Mouse (Mus musculus): ENCODE data around the gene Acsl4. TPM values are rescaled to one million over a fixed set of nuclear protein-coding genes. Genes with fewer than 3 reads are reported as not detected.

Acsl4 gene
- total and polyA plus RNA-seq, 3 experiments: 10.0 to 26.8 (median 25.9) TPM

- Histone ChIP-seq H3K36me3 (replicated peaks in 1 of 2; ENCODE audit: control insufficient read depth in 1 of 2, insufficient read depth in 1 of 2, low read length in 1 of 2) (no peaks in the 10 kb centered on the region), H3K27ac (ENCODE audit: insufficient read depth, low read depth) (no peak overlapping the region), H3K79me2 (replicated peaks; ENCODE audit: control insufficient read depth, extremely low read depth, insufficient read depth, poor library complexity, severe bottlenecking) (no peaks in the 10 kb centered on the region), H3K4me1 (ENCODE audit: control insufficient read depth in 1 of 2, insufficient read depth in 2 of 2) (peaks cover 0 to 9% of the 10 kb centered on the region in 2 experiments; a peak in 2 of 4 replicates), H3K4me3 (replicated peaks in 1 of 3; ENCODE audit: low read depth in 2 of 3, low read length in 2 of 3, poor library complexity in 1 of 3) (no peak overlapping the region), H3K27me3 (replicated peaks) (no peaks in the 10 kb centered on the region), H3K4me2 (ENCODE audit: insufficient read depth, low read depth, poor library complexity, severe bottlenecking) (no peak overlapping the region), H3K9ac (ENCODE audit: insufficient read depth, low read depth) (no peak overlapping the region), H3K9me3 (replicated peaks; ENCODE audit: low read length) (no peaks in the 10 kb centered on the region)
- no peak for DNase-seq (ENCODE audit: extremely low read depth)
- TF ChIP-seq UBTF (IDR thresholded peaks at IDR 0.05; ENCODE audit: low read depth, low read length) (no peak), CHD2 (IDR thresholded peaks at IDR 0.05; ENCODE audit: low read length) (no peak), USF2 (conservative IDR thresholded peaks at IDR 0.05; ENCODE audit: low read depth, low read length) (no peak), EP300 (IDR thresholded peaks at IDR 0.05; ENCODE audit: low read length) (peak; percentile 30; the same call in 1 of the 2 replicates), SIN3A (IDR thresholded peaks at IDR 0.05; ENCODE audit: low read length) (no peak), ETS1 (conservative IDR thresholded peaks at IDR 0.05; ENCODE audit: low read depth, low read length) (no peak)
- in situ Hi-C loops (cut with MboI; ENCODE audit: low pct_ligation_motif_present, low pct_unique_long_range_greater_than_20kb, low sequenced_read_pairs): no loop called here
- dilution Hi-C loops (cut with MboI; ENCODE audit: extremely low pct_ligation_motif_present, extremely low pct_unique_long_range_greater_than_20kb, low sequenced_read_pairs): no loop called here
Measured at GRCm38 (mm10) chrX:142427111-142427510, 36.8 kb upstream of the Acsl4 start.

- dilution Hi-C loops (cut with MboI; ENCODE audit: extremely low pct_ligation_motif_present, extremely low pct_unique_long_range_greater_than_20kb, low sequenced_read_pairs): no loop called here
- Histone ChIP-seq H3K9me3 (replicated peaks; ENCODE audit: low read length) (no peaks in the 10 kb centered on the region), H3K4me3 (replicated peaks in 1 of 3; ENCODE audit: low read depth in 2 of 3, low read length in 2 of 3, poor library complexity in 1 of 3) (no peak overlapping the region), H3K27me3 (replicated peaks) (no peaks in the 10 kb centered on the region), H3K36me3 (replicated peaks in 1 of 2; ENCODE audit: control insufficient read depth in 1 of 2, insufficient read depth in 1 of 2, low read length in 1 of 2) (no peaks in the 10 kb centered on the region), H3K4me2 (ENCODE audit: insufficient read depth, low read depth, poor library complexity, severe bottlenecking) (no peak overlapping the region), H3K4me1 (ENCODE audit: control insufficient read depth in 1 of 2, insufficient read depth in 2 of 2) (peaks cover 0 to 9% of the 10 kb centered on the region in 2 experiments; a peak in 2 of 4 replicates), H3K9ac (ENCODE audit: insufficient read depth, low read depth) (no peak overlapping the region), H3K79me2 (replicated peaks; ENCODE audit: control insufficient read depth, extremely low read depth, insufficient read depth, poor library complexity, severe bottlenecking) (no peaks in the 10 kb centered on the region), H3K27ac (ENCODE audit: insufficient read depth, low read depth) (no peak overlapping the region)
- no peak for DNase-seq (ENCODE audit: extremely low read depth)
- TF ChIP-seq RAD21 (IDR thresholded peaks at IDR 0.05; ENCODE audit: low read depth, low read length): no peak
- TF ChIP-seq IRF4 (IDR thresholded peaks at IDR 0.05; ENCODE audit: low read depth, low read length): no peak
- no peak for TF ChIP-seq MAFK (IDR thresholded peaks at IDR 0.05; ENCODE audit: insufficient replicate concordance, low read length)
- TF ChIP-seq MAZ (IDR thresholded peaks at IDR 0.05; ENCODE audit: low read depth, low read length): no peak
- TF ChIP-seq SIN3A (IDR thresholded peaks at IDR 0.05; ENCODE audit: low read length): no peak
- no peak for TF ChIP-seq USF1 (IDR thresholded peaks at IDR 0.05; ENCODE audit: low read depth, low read length)
- TF ChIP-seq SMC3 (IDR thresholded peaks at IDR 0.05; ENCODE audit: low read depth, low read length): no peak
- no peak for TF ChIP-seq MAX (IDR thresholded peaks at IDR 0.05; ENCODE audit: low read length)
- in situ Hi-C loops (cut with MboI; ENCODE audit: low pct_ligation_motif_present, low pct_unique_long_range_greater_than_20kb, low sequenced_read_pairs): no loop called here
Measured at GRCm38 (mm10) chrX:142426628-142427027, 36.3 kb upstream of the Acsl4 start.

GRCm38 (mm10) chrX:142413884-142414283 lies 23.5 kb upstream of the Acsl4 start:
- no peak overlapping the region for H3K4me3 ChIP-seq (replicated peaks in 1 of 3; ENCODE audit: low read depth in 2 of 3, low read length in 2 of 3, poor library complexity in 1 of 3)
- no peaks in the 10 kb centered on the region for H3K36me3 ChIP-seq (replicated peaks in 1 of 2; ENCODE audit: control insufficient read depth in 1 of 2, insufficient read depth in 1 of 2, low read length in 1 of 2)
- no peaks in the 10 kb centered on the region for H3K9me3 ChIP-seq (replicated peaks; ENCODE audit: low read length)
- no peak overlapping the region for H3K27ac ChIP-seq (ENCODE audit: insufficient read depth, low read depth)
- no peaks in the 10 kb centered on the region for H3K4me1 ChIP-seq (ENCODE audit: control insufficient read depth in 1 of 2, insufficient read depth in 2 of 2)
- H3K9ac ChIP-seq (ENCODE audit: insufficient read depth, low read depth): no peak overlapping the region
- in situ Hi-C loops (cut with MboI; ENCODE audit: low pct_ligation_motif_present, low pct_unique_long_range_greater_than_20kb, low sequenced_read_pairs): no loop called here
- H3K27me3 ChIP-seq (replicated peaks): no peaks in the 10 kb centered on the region
- dilution Hi-C loops (cut with MboI; ENCODE audit: extremely low pct_ligation_motif_present, extremely low pct_unique_long_range_greater_than_20kb, low sequenced_read_pairs): no loop called here
- DNase-seq (ENCODE audit: extremely low read depth): no peak
- H3K4me2 ChIP-seq (ENCODE audit: insufficient read depth, low read depth, poor library complexity, severe bottlenecking): no peak overlapping the region
- H3K79me2 ChIP-seq (replicated peaks; ENCODE audit: control insufficient read depth, extremely low read depth, insufficient read depth, poor library complexity, severe bottlenecking): no peaks in the 10 kb centered on the region
- TF ChIP-seq TBP (conservative IDR thresholded peaks at IDR 0.05; ENCODE audit: low read depth, low read length) (no peak), USF1 (IDR thresholded peaks at IDR 0.05; ENCODE audit: low read depth, low read length) (no peak), JUN (IDR thresholded peaks at IDR 0.05; ENCODE audit: insufficient read depth, low read depth, low read length) (no peak), BHLHE40 (IDR thresholded peaks at IDR 0.05; ENCODE audit: low read depth, low read length) (no peak), NRF1 (IDR thresholded peaks at IDR 0.05; ENCODE audit: low read depth, low read length) (no peak), POLR2A (IDR thresholded peaks at IDR 0.05; ENCODE audit: low read depth, low read length) (no peak), ETS1 (conservative IDR thresholded peaks at IDR 0.05; ENCODE audit: low read depth, low read length) (no peak), EP300 (IDR thresholded peaks at IDR 0.05; ENCODE audit: low read length) (no peak), MAX (IDR thresholded peaks at IDR 0.05; ENCODE audit: low read length) (no peak), GABPA (IDR thresholded peaks at IDR 0.05; ENCODE audit: insufficient replicate concordance, low read depth, low read length) (no peak), KAT2A (IDR thresholded peaks at IDR 0.05; ENCODE audit: insufficient replicate concordance, low read length) (no peak)

Measured in CH12.LX (cell line).